Mouse (Mus musculus): Measurements from ENCODE around the gene Tbc1d13.

The Tbc1d13 gene

DNA sequence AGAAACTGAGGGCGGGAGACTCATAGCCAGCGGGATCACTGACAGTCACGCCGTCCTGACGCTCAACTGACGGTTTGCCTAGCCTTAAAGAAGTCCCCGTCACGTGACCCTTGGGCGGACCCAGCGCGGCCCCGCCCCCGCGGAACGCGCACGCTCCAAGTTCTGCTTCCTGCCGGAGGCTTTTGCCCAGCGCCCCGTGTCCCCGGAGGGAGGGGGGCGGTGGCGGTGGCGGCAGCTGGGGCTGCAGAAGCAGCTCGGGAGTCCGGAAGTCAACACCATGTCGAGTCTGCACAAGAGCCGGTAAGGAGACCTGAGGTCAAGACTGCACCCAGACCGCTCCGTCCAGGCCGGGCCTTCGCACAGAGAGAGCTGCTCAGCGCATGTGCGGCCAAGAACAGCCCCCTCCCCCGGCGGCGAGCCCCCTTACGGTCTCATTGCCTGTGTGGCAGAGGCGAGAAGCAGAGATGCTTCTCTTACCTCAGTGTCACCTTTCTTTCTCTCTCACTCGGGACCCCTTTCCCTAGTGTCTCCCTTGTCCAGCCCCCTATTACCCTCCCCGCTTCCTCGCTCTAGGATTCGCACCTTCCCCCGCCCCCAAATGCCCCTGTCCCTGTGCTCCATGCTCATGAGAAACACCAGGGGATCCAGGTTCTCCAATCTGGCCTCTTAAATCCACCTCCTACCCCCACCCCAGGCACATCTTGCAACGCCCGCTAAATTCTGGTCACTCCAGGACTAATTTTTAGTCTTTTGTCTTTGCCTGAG lies at the start of gene Tbc1d13:
TSS of gene Tbc1d13 (plus strand) at position 134 of the 765 bp plus-strand sequence.
- peak; percentile 97 to 98 for DNase-seq

DNA sequence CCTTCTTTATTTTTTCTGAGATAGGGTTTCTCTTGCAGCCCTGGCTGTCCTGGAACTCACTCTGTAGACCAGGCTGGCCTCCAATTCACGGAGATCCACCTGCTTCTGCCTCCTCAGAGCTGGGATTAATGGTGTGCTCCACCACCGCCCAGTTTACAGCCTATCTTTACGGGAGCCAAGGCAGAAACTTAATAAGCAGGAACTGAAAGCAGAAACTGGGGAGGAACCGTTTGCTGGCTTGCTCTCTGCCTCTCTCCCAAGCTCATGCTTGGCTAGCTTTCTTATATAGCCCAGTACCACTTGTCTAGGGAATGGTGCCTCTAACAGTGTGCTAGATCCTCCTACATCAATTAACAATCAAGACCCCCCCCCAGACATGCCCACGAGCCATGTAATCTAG lies 49.4 kb upstream of the Tbc1d13 start:
- no peak for DNase-seq

GRCm38 (mm10) chr2:30084632-30085031 lies 48.9 kb upstream of the Tbc1d13 start:
- DNase-seq = no peak

DNA sequence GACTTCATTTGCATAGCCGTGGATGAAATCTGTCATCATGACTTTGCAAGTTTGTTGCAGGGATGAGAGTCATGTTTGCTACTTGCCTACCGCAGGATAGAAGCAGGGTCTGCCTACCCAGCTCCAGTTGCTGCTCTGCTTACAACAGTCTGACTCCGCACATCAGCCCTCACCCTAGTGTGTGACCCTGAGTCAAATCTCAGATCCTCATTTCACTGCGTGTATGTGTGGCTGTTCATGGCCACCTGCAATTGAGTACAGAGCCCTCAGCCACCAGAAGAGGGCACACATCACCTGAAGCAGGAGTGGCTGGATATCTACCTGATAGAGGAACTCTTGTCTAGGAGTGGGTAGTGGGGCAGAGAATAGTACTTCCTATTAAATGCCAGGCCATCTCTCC lies 46.2 kb upstream of the Tbc1d13 start:
- DNase-seq = no peak

GRCm38 (mm10) chr2:30091521-30091920 lies 42.0 kb upstream of the Tbc1d13 start:
- no peak for DNase-seq

- no peak for DNase-seq
These were observed 41.1 kb upstream of the Tbc1d13 start for GRCm38 (mm10) chr2:30092280-30092918.

GRCm38 (mm10) chr2:30093471-30094207 lies 39.9 kb upstream of the Tbc1d13 start, which contains the start of gene Zdhhc12:
TSS of gene Zdhhc12 (minus strand) at chr2:30093648.
- peak; percentile 92 to 95 for DNase-seq

GRCm38 (mm10) chr2:30094208-30094588 lies 39.3 kb upstream of the Tbc1d13 start:
- no peak for DNase-seq

DNA sequence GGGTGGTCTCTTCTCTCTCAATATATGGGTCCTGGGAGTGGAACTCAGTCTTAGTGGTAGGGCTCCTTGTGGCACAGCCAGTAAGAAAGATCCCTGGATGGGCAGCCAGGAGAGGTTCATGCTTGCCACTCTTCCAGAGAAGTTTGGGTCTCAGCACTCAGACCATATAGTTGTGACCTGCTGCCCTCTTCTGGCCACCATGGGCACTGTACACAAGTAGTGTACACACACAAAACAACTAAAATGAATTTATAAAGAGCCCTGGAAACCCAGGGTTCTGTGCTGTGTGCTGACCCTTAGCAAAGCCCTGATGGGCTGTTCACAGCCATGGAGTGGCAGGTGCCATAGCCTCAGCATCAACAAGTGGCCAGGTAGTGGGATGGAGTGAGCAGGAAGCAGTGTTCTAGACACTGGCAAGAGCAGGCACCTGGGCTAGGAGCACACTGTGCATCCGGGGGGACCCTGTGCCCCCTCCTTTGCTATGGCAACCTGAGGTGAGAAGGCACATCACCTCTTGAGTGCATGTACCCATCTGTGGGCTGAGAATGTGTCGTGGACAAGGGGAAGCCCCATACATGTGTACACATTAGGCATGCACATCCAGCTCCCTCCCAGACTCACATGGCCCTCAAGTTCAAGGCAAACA lies 37.5 kb upstream of the Tbc1d13 start:
- DNase-seq = peak; percentile 73 to 79

DNA sequence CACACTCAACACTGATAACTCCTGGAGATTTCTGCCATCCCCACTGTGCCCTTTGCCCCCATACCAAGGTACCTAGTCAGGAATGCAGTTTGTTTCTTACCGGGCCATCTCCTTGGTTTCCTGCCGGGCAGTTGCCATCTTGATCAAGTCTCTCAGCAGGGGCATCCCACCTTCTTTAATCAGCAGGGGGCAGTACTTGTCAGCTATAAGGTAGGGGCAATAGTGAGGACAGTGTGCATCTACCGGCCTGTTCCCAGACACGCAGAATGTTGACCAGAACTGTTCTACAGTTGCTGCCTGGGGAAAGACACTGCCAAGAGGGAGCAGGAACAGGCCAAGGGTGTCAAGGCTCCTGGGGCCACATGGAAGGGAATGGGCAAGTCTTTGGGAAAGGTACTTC lies 33.3 kb upstream of the Tbc1d13 start:
- no peak for DNase-seq

- DNase-seq = peak; percentile 73 to 77
These were observed 27.2 kb upstream of the Tbc1d13 start for GRCm38 (mm10) chr2:30106364-30106763.

DNA sequence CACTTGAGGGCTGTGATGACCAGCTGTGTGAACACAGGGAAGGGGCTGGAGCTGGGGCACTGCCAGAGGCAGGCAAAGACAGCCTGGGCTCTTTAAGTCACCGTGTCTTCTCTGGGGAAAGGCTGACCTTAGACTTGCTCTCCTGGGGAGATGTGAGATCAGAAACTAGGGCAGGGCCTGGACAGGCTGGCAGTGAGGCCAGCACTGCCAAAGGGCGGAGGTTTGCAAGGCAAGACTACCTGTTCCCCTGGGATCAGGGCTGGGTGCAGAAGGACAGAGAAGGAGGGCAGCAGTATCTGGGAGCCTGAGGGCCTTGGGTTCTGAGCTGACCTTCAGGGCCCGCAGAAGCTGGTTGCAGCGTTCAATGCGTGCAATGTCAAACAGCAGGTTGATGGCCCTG lies 25.9 kb upstream of the Tbc1d13 start:
- DNase-seq = no peak

- DNase-seq = no peak
These were observed 25.3 kb upstream of the Tbc1d13 start for GRCm38 (mm10) chr2:30108260-30108659.

GRCm38 (mm10) chr2:30111500-30111899 lies 22.0 kb upstream of the Tbc1d13 start:
- no peak for DNase-seq

DNA sequence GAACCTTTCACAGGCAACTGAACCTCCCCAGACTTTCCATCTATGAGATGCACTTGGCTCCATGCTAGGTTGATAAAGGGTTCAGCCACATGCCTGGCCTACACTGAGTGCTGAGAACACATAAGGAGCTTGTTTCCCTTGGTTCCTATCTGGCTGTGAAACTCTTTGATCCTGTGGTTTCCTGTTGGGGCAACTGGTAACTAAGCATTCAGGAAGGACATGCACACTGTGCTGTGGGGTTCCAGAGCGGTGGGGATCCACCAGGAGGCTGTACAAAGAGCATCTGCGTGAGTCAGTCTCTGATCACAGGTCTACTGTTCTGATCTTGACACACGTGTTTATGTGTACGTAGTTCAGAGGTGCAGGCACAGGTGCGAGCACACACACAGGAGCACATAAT lies 21.0 kb upstream of the Tbc1d13 start:
- no peak for DNase-seq

GRCm38 (mm10) chr2:30119641-30120051 lies 13.9 kb upstream of the Tbc1d13 start:
- no peak for DNase-seq

DNA sequence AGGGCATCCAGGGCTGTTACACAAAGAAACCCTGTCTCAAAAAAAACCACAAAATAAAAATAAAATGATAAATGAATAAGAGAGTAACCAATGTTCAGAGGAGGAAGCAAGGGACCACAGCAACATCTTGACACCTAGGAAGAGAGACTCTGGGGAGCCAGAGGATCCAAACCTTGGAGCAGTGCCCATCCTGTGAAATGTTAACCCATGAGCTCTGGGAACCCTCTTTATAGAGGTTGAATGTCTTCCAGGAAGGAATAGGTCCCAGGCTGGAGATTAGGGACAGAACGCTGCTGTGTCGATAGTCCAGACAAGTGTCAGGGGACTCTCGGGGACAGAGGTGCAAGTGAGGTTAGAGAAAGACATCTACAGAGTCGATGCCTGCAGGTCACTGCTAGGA lies 13.3 kb upstream of the Tbc1d13 start:
- no peak for DNase-seq

GRCm38 (mm10) chr2:30122766-30123165 lies 10.8 kb upstream of the Tbc1d13 start:
- DNase-seq = no peak

- peak in 1 of 2 experiments; percentile 59 for DNase-seq
These were observed 9.6 kb upstream of the Tbc1d13 start for GRCm38 (mm10) chr2:30123729-30124471.

DNA sequence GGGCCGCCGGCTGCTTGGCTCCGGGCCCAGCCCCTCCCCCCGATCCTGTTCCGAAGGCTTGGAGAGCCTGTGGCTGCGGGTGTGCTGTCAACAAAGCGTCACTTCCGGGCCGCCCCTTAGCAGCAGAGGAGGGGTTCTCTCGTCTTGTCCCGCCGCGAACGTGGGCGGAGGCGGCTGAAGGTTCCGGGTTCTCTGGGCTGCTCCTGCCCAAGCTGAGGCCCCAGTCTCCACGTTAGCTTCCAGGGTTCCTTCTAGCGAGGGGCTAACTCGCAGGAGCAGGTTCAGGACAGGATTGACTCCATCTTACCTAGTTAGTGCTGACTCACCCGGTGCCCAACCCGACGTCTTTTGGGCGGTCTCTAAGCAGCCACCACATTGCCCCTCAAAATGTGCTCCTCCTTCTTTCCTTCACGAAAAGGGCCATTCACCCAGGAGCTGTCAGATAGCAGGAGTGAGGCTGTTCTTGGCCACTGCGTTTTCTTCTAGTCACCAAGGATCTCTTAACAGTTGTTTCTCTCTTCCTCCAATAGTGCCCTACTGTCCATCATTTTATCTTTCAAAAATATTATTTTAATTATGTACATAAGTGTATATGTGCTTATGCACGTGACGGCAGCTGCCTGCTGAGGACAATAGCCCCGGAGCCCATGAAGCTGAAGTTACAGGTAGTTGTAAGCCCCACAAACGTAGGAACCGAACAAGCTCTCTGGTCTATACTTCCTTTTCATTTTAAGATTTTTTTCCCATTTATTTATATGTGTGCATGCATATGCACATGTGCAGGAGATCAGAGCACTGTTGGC lies 8.9 kb upstream of the Tbc1d13 start, which contains the start of gene Zer1:
TSS of gene Zer1 (minus strand) at position 114 of the 803 bp plus-strand sequence.
- peak; percentile 97 to 98 for DNase-seq

GRCm38 (mm10) chr2:30128789-30129188 lies 4.8 kb upstream of the Tbc1d13 start:
- DNase-seq = peak; percentile 48 to 59
